Mouse (Mus musculus) stomach, postnatal 0 days (tissue): Measurements from ENCODE around the gene Vps9d1. TPM values are rescaled to one million over a fixed set of nuclear protein-coding genes. Genes with fewer than 3 reads are reported as not detected.
A peak's percentile ranks its signal among the peaks of the same experiment; 100 is the strongest.

Source experiments
- ATAC-seq: fragments of 200-750 bp; cut with Nextera tagmentation; 2 replicates; pipeline ENCODE4 v1.8.0; 2017; ENCODE audit not compliant: low FRiP score, low TSS enrichment
- DNase-seq: peaks from one replicate; pipeline ENCODE4 v3.0.0-alpha.2; 2016; ENCODE audit warnings: low spot score
- H3K27ac ChIP-seq: fragments of 300-500 bp; sonication (generic); replicated peaks from 2 replicates; pipeline ENCODE4 v1.5.1; 2014; ENCODE audit warnings: mild to moderate bottlenecking, control low read depth
- H3K27me3 ChIP-seq: fragments of 300-500 bp; sonication (generic); 2 replicates; pipeline ENCODE4 v1.6.1; 2014; ENCODE audit warnings: low read length; ENCODE audit not compliant: control insufficient read depth, insufficient read depth
- H3K36me3 ChIP-seq: fragments of 300-500 bp; sonication (generic); 2 replicates; pipeline ENCODE4 v1.6.1; 2014; ENCODE audit warnings: low read length, mixed read lengths; ENCODE audit not compliant: control insufficient read depth, insufficient read depth
- H3K4me1 ChIP-seq: fragments of 300-500 bp; sonication (generic); replicated peaks from 2 replicates; pipeline ENCODE4 v1.6.1; 2014; ENCODE audit warnings: antibody characterized with exemption; ENCODE audit not compliant: control insufficient read depth, insufficient read depth
- H3K4me2 ChIP-seq: fragments of 300-500 bp; sonication (generic); replicated peaks from 2 replicates; pipeline ENCODE4 v1.6.1; 2014; ENCODE audit warnings: low read depth, mild to moderate bottlenecking, control low read depth, moderate library complexity
- H3K4me3 ChIP-seq: fragments of 300-500 bp; sonication (generic); 2 replicates; pipeline ENCODE4 v1.5.1; 2014; ENCODE audit warnings: low read depth, low read length, control low read depth
- H3K9ac ChIP-seq: fragments of 300-500 bp; sonication (generic); 2 replicates; pipeline ENCODE4 v1.6.1; 2014; ENCODE audit warnings: mild to moderate bottlenecking, low read length, control low read depth, mixed read lengths
- H3K9me3 ChIP-seq: fragments of 300-500 bp; sonication (generic); 2 replicates; pipeline ENCODE4 v1.6.1; 2016; ENCODE audit warnings: low read length; ENCODE audit not compliant: control insufficient read depth
- CTCF ChIP-seq: IDR thresholded peaks from 2 replicates; pipeline ENCODE4 v1.5.1; 2016; ENCODE audit warnings: antibody characterized with exemption, low read depth, mild to moderate bottlenecking, moderate library complexity
- EP300 ChIP-seq: optimal IDR thresholded peaks from 2 replicates; pipeline ENCODE3; 2016; ENCODE audit warnings: antibody characterized with exemption
- WGBS: fragments of 180-500 bp; shearing (Covaris S2); extraction: QIAGEN DNeasy Blood & Tissue Kit; methylation state at CpG from one replicate; pipeline ENCODE4 v1.1.7; 2014; 5-methylcytosine and 5-hydroxymethylcytosine counted together
- polyA plus RNA-seq: library from polyadenylated mRNA; unstranded; fragments of >200 nt; fragmentation: Nextera tagmentation; extraction: Ambion mirVana; gene quantifications from 2 replicates; pipeline ENCODE4 v1.2.1, GENCODE M21; 2015

The Vps9d1 gene
- polyA plus RNA-seq, 1 experiment from 2014 or later: 10.3 TPM

GRCm38 (mm10) chr8:123242107-123242923, 11.8 kb downstream of the Vps9d1 start:
- 74% methylated on average over 7 of the region's 7 CpGs for WGBS

GRCm38 (mm10) chr8:123239398-123239797, 14.8 kb downstream of the Vps9d1 start:
- peaks cover 6% of the 10 kb centered on the region for H3K4me1 ChIP-seq
- H3K27ac ChIP-seq: no peak overlapping the region
- no peak for TF ChIP-seq CTCF
- no peaks in the 10 kb centered on the region for H3K27me3 ChIP-seq
- H3K9ac ChIP-seq: no peak overlapping the region
- H3K36me3 ChIP-seq: peaks cover 7% of the 10 kb centered on the region
- 87% methylated on average over 10 of the region's 10 CpGs for WGBS
- H3K9me3 ChIP-seq: no peaks in the 10 kb centered on the region
- DNase-seq (no peak), ATAC-seq (no peak)
- no peak overlapping the region for H3K4me2 ChIP-seq
- no peak overlapping the region for H3K4me3 ChIP-seq

More at GRCm38 (mm10) chr8:123242107-123242923, 11.8 kb downstream of the Vps9d1 start:
- Histone ChIP-seq H3K4me1 (no peaks in the 10 kb centered on the region), H3K4me2 (no peak overlapping the region), H3K4me3 (no peak overlapping the region), H3K9ac (no peak overlapping the region), H3K9me3 (no peaks in the 10 kb centered on the region), H3K27ac (no peak overlapping the region), H3K27me3 (no peaks in the 10 kb centered on the region), H3K36me3 (peaks cover 19% of the 10 kb centered on the region)
- no peak for TF ChIP-seq CTCF
- no peak for TF ChIP-seq EP300
- DNase-seq (no peak), ATAC-seq (no peak)

- Histone ChIP-seq H3K27ac (0 out of 2 replicates have a peak within 1 kb of the TSS, but pooled peaks have one; percentile 8), H3K4me1 (peaks cover 6% of the 10 kb centered on the region), H3K27me3 (no peaks in the 10 kb centered on the region), H3K4me3 (peak within 1 kb of the TSS; percentile 68), H3K9me3 (no peaks in the 10 kb centered on the region), H3K9ac (peak within 1 kb of the TSS; percentile 68), H3K4me2 (peak within 1 kb of the TSS; percentile 96), H3K36me3 (no peaks in the 10 kb centered on the region)
- no peak for TF ChIP-seq EP300
- peak; percentile 59 for TF ChIP-seq CTCF
- WGBS: 1% methylated on average over 56 of the region's 57 CpGs
- DNase-seq (peak; percentile 92), ATAC-seq (peak; percentile 89)
These were observed 18.3 kb downstream of the Vps9d1 start, which contains the start of gene Spata2l for GRCm38 (mm10) chr8:123235520-123236497. Gene Spata2l, minus strand, starts transcription at chr8:123236233.

GRCm38 (mm10) chr8:123234918-123235519, 19.1 kb downstream of the Vps9d1 start:
- Histone ChIP-seq H3K27ac (no peak overlapping the region), H3K9me3 (no peaks in the 10 kb centered on the region), H3K4me3 (peak overlapping the region; percentile 68), H3K4me1 (peaks cover 6% of the 10 kb centered on the region), H3K4me2 (peak overlapping the region; percentile 96), H3K36me3 (no peaks in the 10 kb centered on the region), H3K9ac (peak overlapping the region; percentile 68), H3K27me3 (no peaks in the 10 kb centered on the region)
- DNase-seq (no peak), ATAC-seq (no peak)
- 26% methylated on average over 13 of the region's 13 CpGs for WGBS
- TF ChIP-seq CTCF (no peak), EP300 (no peak)

- no peak overlapping the region for H3K9ac ChIP-seq
- DNase-seq (no peak), ATAC-seq (no peak)
- H3K36me3 ChIP-seq: no peaks in the 10 kb centered on the region
- H3K27me3 ChIP-seq: no peaks in the 10 kb centered on the region
- H3K4me3 ChIP-seq: no peak overlapping the region
- 79% methylated on average over 11 of the region's 11 CpGs for WGBS
- no peak overlapping the region for H3K4me2 ChIP-seq
- TF ChIP-seq CTCF: no peak
- no peak for TF ChIP-seq EP300
- H3K27ac ChIP-seq: no peak overlapping the region
- no peaks in the 10 kb centered on the region for H3K9me3 ChIP-seq
- H3K4me1 ChIP-seq: peaks cover 6% of the 10 kb centered on the region
These were observed 20.4 kb downstream of the Vps9d1 start for GRCm38 (mm10) chr8:123233760-123234159.
